Mouse (Mus musculus) kidney, postnatal 4 days (tissue): ENCODE results near the gene Slc41a1.

ENCODE experiments used
- DNase-seq, 2 experiments: peaks; one replicate each; pipeline ENCODE4 v3.0.0; 2021; ENCODE audit warnings: mixed read lengths in 2 of 2

The Slc41a1 gene

DNA sequence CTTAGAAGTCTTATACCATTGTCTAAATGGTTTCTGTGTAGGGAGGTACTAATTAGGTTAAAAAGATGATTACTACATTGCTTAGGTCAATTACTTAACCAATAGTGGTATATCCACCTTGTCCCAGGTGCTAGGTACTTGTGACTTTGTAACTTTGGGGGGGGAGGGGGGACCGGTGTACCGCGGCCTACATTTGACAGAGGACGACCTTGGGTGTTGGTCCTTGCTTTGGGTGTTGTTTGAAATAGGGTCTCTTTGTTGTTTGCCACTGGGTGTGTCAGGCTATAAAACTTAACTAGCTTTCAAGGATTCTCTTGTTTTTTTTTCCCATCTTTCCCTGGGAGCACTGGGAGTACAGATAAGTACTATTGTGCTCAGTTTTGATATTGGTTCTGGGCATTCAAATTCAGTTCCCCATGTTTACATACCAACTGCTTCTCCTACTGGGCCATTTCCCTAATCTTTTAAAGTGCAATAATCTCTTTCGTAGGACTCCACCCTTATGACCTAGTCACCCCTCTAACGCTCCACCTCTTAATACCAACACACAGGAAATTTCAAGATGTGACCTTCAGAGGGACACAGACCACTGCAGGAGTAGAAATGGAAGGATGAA is 62.9 kb downstream of the Slc41a1 start:
- DNase-seq: no peak

DNA sequence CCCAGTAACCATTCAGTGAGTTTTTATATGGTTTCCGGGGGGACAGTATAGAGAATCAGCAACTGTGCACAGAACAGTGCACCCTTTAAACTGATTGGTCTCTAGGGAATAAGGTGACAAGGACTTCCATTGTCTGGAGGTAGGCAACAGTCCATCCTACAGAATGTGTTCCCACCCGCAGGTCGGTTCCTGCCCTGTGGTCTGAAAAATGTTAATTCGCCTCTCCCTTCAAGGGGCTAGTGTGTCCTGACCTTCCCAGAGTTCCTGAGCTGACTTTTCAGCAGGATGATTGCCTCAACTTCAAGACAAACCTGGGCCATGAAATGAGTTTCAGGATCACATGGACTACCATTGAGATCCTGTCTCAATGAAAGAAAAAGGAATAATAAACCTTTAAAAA is 64.1 kb downstream of the Slc41a1 start:
- no peak for DNase-seq
